Mouse (Mus musculus): ENCODE results near the gene Tns1. TPM values are rescaled to one million over a fixed set of nuclear protein-coding genes. Genes with fewer than 3 reads are reported as not detected.
A peak's percentile ranks its signal among the peaks of the same experiment; 100 is the strongest.

Tns1 gene
- polyA plus RNA-seq, 1 experiment from 2014 or later = 38.5 TPM

- H3K4me1 ChIP-seq = peaks cover 20% of the 10 kb centered on the region
- no peak overlapping the region for H3K9ac ChIP-seq
- H3K4me3 ChIP-seq = no peak overlapping the region
- H3K9me3 ChIP-seq = no peaks in the 10 kb centered on the region
- ATAC-seq (ENCODE audit: insufficient number of reproducible peaks, insufficient read depth, low FRiP score, low TSS enrichment, low read depth) = no peak
- no peak overlapping the region for H3K4me2 ChIP-seq
- H3K27ac ChIP-seq = peak overlapping the region; percentile 22; the same call in 1 of the 2 replicates
- no peaks in the 10 kb centered on the region for H3K27me3 ChIP-seq
- WGBS = 80% methylated on average over 7 of the region's 7 CpGs
- peaks cover 78% of the 10 kb centered on the region for H3K36me3 ChIP-seq
These were observed 130.3 kb downstream of the Tns1 start for GRCm38 (mm10) chr1:73993901-73994426.

- Histone ChIP-seq H3K27me3 (no peaks in the 10 kb centered on the region), H3K4me1 (peaks cover 13% of the 10 kb centered on the region), H3K4me2 (no peak overlapping the region), H3K36me3 (peaks cover 84% of the 10 kb centered on the region), H3K27ac (no peak overlapping the region), H3K4me3 (no peak overlapping the region), H3K9ac (no peak overlapping the region), H3K9me3 (no peaks in the 10 kb centered on the region)
- WGBS = 81% methylated on average over 7 of the region's 7 CpGs
- ATAC-seq (ENCODE audit: insufficient number of reproducible peaks, insufficient read depth, low FRiP score, low TSS enrichment, low read depth) = no peak
These were observed 131.0 kb downstream of the Tns1 start for GRCm38 (mm10) chr1:73993279-73993678.

DNA sequence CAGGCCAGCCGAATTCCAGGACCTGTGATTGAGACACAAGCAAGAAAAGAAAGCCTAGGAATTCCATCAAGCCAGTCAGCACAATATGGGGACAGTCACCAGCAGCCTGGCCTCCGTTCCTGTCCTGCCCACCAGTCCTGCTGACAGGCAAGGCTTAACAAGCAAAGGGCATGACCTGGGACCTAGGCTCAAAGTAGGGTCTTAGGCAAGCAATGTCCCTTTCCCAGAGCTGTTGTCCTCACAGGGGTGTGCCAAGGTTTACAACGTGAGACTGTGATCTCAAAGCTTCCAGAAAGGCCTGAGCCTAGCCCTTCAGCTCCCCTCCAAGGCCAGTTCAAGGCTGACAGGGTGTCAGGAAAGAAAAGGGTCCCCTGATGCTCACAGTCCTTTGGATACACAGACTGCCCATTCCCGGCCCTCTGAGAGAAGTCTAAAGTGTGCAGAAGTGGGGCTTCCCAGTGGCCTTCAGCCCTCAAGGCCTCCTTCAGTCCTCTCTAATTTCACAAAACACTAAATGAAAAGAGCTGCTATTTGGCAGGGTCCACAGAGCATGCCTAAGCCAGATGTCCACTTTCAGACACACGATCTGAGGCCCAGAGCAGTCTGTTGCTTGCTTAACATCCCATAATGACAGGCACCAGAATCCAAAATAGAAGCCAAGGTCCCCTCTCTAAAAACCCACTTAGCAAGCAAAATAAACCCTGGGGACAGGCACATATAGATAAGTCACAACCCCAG lies 131.9 kb downstream of the Tns1 start:
- Histone ChIP-seq H3K9ac (no peak overlapping the region), H3K4me2 (no peak overlapping the region), H3K27me3 (no peaks in the 10 kb centered on the region), H3K9me3 (no peaks in the 10 kb centered on the region), H3K4me3 (no peak overlapping the region), H3K27ac (no peak overlapping the region), H3K4me1 (0 out of 2 replicates have a peak, but pooled peaks cover 8% of the 10 kb centered on the region), H3K36me3 (peaks cover 86% of the 10 kb centered on the region)
- 64% methylated on average over 5 of the region's 5 CpGs for WGBS
- no peak for ATAC-seq (ENCODE audit: insufficient number of reproducible peaks, insufficient read depth, low FRiP score, low TSS enrichment, low read depth)

- H3K27me3 ChIP-seq = no peaks in the 10 kb centered on the region
- no peak overlapping the region for H3K4me2 ChIP-seq
- H3K9ac ChIP-seq = no peak overlapping the region
- H3K36me3 ChIP-seq = peaks cover 76% of the 10 kb centered on the region
- ATAC-seq (ENCODE audit: insufficient number of reproducible peaks, insufficient read depth, low FRiP score, low TSS enrichment, low read depth) = no peak
- no peak overlapping the region for H3K4me3 ChIP-seq
- no peaks in the 10 kb centered on the region for H3K9me3 ChIP-seq
- no peak overlapping the region for H3K27ac ChIP-seq
- 78% methylated on average over 7 of the region's 7 CpGs for WGBS
- H3K4me1 ChIP-seq = 0 out of 2 replicates have a peak, but pooled peaks cover 8% of the 10 kb centered on the region
These were observed 133.0 kb downstream of the Tns1 start for GRCm38 (mm10) chr1:73991226-73991625.

DNA sequence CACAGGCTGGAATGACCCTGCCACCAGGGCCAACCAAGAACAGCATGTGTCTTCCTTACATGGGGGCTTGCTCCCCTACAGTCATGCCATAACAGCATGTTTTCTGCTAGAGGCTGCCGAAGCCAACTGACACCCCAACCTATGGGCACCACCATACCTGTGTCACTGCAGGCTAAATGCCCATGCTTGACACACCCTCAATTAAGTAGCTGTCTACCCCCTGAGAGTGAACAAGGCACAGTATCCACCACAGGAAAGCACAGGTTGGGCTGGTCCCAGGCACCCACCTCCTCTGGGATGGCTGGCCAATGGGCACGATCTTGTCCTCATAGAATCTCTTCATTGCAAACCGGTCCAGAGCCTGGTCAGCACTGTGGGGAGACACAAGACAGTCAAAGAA lies 134.2 kb downstream of the Tns1 start:
- no peak overlapping the region for H3K4me3 ChIP-seq
- WGBS = 94% methylated on average over 3 of the region's 3 CpGs
- no peak overlapping the region for H3K9ac ChIP-seq
- H3K36me3 ChIP-seq = peaks cover 77% of the 10 kb centered on the region
- H3K27me3 ChIP-seq = no peaks in the 10 kb centered on the region
- no peak overlapping the region for H3K4me2 ChIP-seq
- 0 out of 2 replicates have a peak, but pooled peaks cover 5% of the 10 kb centered on the region for H3K4me1 ChIP-seq
- no peak overlapping the region for H3K27ac ChIP-seq
- H3K9me3 ChIP-seq = no peaks in the 10 kb centered on the region
- ATAC-seq (ENCODE audit: insufficient number of reproducible peaks, insufficient read depth, low FRiP score, low TSS enrichment, low read depth) = no peak

DNA sequence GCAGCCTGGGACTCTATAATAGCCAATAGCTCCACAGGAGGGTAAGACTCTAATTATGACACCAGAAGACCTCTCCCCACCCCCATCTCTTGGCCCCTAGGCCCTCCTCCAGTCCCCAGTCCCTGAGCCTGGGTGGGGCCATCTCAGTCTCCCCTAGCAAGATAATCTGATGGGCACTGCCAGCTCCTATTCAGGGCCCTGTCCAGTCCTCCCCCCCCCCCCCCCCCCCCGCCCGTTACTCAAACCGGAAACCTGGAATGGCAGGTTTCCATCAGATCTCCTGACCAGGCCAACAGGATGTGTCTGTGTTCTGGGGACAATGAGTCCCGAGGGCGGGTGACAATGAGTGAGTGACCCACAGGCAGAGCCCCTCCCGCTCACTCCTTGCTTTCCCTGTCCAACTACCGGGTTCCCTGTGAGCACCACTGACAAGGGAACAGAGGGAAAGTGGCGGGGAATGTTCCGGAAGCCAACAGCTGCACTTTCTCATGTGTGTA lies 136.5 kb downstream of the Tns1 start:
- no peak for ATAC-seq (ENCODE audit: insufficient number of reproducible peaks, insufficient read depth, low FRiP score, low TSS enrichment, low read depth)
- WGBS = 49% methylated on average over 8 of the region's 9 CpGs

DNA sequence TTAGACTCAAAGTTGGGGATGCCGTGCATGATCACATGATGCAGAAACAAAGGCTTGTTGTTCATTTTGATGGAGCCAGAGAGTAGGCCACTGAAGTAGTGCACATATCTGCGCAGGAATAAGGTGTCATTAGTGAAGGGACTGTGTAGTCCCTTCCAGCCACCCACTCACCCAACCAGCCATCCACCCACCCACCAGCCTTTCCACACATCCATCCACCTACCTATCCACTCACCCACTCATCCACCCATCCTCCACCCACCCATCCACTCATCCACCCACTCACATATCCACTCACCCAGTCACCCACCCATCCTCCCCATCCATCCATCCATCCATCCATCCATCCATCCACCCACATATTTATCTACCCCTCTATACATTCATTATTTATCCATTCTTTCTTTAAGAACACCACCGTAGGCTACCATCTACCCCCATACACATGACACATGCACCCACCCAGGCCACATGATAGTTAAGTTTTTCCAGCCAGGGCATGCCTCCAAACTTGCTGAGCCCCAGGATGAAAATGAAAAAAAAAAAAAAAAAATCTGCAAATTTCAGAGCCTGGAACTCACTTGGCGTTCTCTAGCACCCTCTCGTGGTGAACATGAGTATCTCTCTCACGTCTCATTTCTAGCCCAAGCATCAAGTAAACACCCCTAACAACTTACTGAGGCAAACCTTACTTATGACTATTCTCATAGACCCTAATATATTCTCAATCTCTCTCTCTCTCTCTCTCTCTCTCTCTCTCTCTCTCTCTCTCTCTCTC lies 137.8 kb downstream of the Tns1 start:
- WGBS = 45% methylated on average over 6 of the region's 6 CpGs
- Histone ChIP-seq H3K9ac (no peak overlapping the region), H3K27ac (no peak overlapping the region), H3K9me3 (no peaks in the 10 kb centered on the region), H3K4me1 (no peaks in the 10 kb centered on the region), H3K4me3 (no peak overlapping the region), H3K27me3 (no peaks in the 10 kb centered on the region), H3K4me2 (no peak overlapping the region), H3K36me3 (peaks cover 82% of the 10 kb centered on the region)
- no peak for ATAC-seq (ENCODE audit: insufficient number of reproducible peaks, insufficient read depth, low FRiP score, low TSS enrichment, low read depth)

More for the DNA sequence above, 136.5 kb downstream of the Tns1 start:
- Histone ChIP-seq H3K27ac (no peak overlapping the region), H3K36me3 (peaks cover 82% of the 10 kb centered on the region), H3K9ac (no peak overlapping the region), H3K4me1 (no peaks in the 10 kb centered on the region), H3K4me3 (no peak overlapping the region), H3K9me3 (no peaks in the 10 kb centered on the region), H3K4me2 (no peak overlapping the region), H3K27me3 (no peaks in the 10 kb centered on the region)

DNA sequence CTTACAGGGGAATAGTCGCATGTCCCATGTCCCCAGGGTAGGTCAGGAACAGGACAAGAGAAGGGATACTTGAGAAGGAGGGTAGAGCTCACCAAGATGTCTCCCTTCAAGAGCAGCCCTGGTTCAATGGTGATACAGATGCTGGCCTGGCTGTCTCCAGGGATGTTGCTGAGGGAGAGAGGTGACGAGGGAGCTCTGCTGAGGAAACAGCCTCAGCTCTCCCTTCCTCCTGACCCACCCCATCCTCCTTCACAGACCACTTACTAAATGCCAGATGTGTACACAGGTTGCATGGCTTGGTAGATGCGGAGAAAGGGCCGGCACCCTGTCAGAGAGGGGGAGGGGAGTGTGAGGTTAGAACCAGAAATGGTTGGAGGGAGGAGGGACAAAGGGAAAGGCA lies 138.6 kb downstream of the Tns1 start:
- H3K27me3 ChIP-seq = no peaks in the 10 kb centered on the region
- ATAC-seq (ENCODE audit: insufficient number of reproducible peaks, insufficient read depth, low FRiP score, low TSS enrichment, low read depth) = no peak
- H3K4me2 ChIP-seq = no peak overlapping the region
- no peaks in the 10 kb centered on the region for H3K9me3 ChIP-seq
- H3K9ac ChIP-seq = no peak overlapping the region
- H3K4me1 ChIP-seq = no peaks in the 10 kb centered on the region
- H3K36me3 ChIP-seq = peaks cover 79% of the 10 kb centered on the region
- no peak overlapping the region for H3K27ac ChIP-seq
- 80% methylated on average over 4 of the region's 4 CpGs for WGBS
- H3K4me3 ChIP-seq = no peak overlapping the region

GRCm38 (mm10) chr1:73979214-73979613 lies 145.0 kb downstream of the Tns1 start:
- Histone ChIP-seq H3K9ac (no peak overlapping the region), H3K36me3 (peaks cover 84% of the 10 kb centered on the region), H3K27me3 (no peaks in the 10 kb centered on the region), H3K4me2 (no peak overlapping the region), H3K9me3 (no peaks in the 10 kb centered on the region), H3K27ac (no peak overlapping the region), H3K4me1 (0 out of 2 replicates have a peak, but pooled peaks cover 7% of the 10 kb centered on the region), H3K4me3 (no peak overlapping the region)
- WGBS = 62% methylated on average over 3 of the region's 3 CpGs
- no peak for ATAC-seq (ENCODE audit: insufficient number of reproducible peaks, insufficient read depth, low FRiP score, low TSS enrichment, low read depth)

GRCm38 (mm10) chr1:73978576-73978975 lies 145.7 kb downstream of the Tns1 start:
- ATAC-seq (ENCODE audit: insufficient number of reproducible peaks, insufficient read depth, low FRiP score, low TSS enrichment, low read depth) = no peak
- H3K4me3 ChIP-seq = no peak overlapping the region
- 93% methylated on average over 1 of the region's 1 CpGs for WGBS

GRCm38 (mm10) chr1:73973992-73974391 lies 150.3 kb downstream of the Tns1 start:
- H3K36me3 ChIP-seq = peaks cover 60% of the 10 kb centered on the region
- peaks cover 28% of the 10 kb centered on the region for H3K4me1 ChIP-seq
- H3K9me3 ChIP-seq = no peaks in the 10 kb centered on the region
- no peak overlapping the region for H3K4me3 ChIP-seq
- H3K9ac ChIP-seq = 0 out of 2 replicates have a peak overlapping the region, but pooled peaks have one; percentile 32
- H3K27ac ChIP-seq = no peak overlapping the region
- no peak for ATAC-seq (ENCODE audit: insufficient number of reproducible peaks, insufficient read depth, low FRiP score, low TSS enrichment, low read depth)
- 75% methylated on average over 9 of the region's 9 CpGs for WGBS
- H3K4me2 ChIP-seq = no peak overlapping the region
- no peaks in the 10 kb centered on the region for H3K27me3 ChIP-seq

More at GRCm38 (mm10) chr1:73978576-73978975, 145.7 kb downstream of the Tns1 start:
- peaks cover 83% of the 10 kb centered on the region for H3K36me3 ChIP-seq
- H3K4me2 ChIP-seq = no peak overlapping the region
- H3K27me3 ChIP-seq = no peaks in the 10 kb centered on the region
- no peaks in the 10 kb centered on the region for H3K9me3 ChIP-seq
- H3K4me1 ChIP-seq = peaks cover 11% of the 10 kb centered on the region; the same call in 1 of the 2 replicates
- no peak overlapping the region for H3K9ac ChIP-seq
- no peak overlapping the region for H3K27ac ChIP-seq
